Mouse (Mus musculus): ENCODE measurements around the gene Gm11559.
"Not testable (repeated sequence)": the region's sequence is repeated elsewhere in the genome, so short reads cannot be mapped to it uniquely, and the experiment has no call there.

Gm11559 gene

DNA sequence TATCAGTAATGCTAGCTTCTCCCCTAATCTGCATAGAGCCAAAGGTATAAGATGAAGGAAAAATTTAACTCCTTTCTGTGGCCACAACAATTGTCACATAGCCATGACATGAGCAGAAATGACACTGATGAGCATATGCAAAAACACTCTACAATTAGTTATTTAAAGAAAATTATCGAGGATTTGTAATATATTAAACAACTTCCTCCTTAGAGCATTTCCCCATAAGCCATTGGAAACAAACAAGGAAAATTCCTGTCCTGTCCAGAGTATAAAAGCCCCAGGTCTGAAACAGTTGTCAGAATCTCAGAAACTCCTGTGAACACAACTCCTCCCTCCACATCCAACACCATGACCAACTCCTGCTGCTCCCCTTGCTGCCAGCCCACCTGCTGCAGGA, at the start of gene Gm11559:
Gene Gm11559 (plus strand): TSS at position 301 of the 400 bp plus-strand sequence.
- not testable (repeated sequence) for DNase-seq

DNA sequence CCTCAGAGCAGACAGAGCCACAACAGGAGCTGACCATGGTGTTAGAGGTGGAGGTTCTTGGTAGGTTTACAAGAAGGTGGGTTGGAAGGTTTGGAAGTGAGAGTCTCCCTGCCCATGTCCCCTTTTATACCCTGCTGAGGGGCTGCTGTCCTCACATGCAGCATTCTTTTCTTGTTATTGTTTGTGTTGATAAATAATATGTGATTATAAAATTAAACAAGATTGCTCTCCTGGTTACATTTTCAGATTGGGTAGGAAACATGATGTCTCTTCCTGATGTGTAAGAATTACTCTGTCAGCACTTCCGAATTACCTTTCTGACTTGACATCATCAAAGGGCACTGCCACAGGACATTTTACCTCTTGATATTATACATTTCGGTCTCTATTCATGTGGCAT, 48.7 kb upstream of the Gm11559 start, which contains the start of gene Gm11564:
Gene Gm11564 (minus strand): TSS at position 101 of the 400 bp plus-strand sequence.
- not testable (repeated sequence) for DNase-seq

DNA sequence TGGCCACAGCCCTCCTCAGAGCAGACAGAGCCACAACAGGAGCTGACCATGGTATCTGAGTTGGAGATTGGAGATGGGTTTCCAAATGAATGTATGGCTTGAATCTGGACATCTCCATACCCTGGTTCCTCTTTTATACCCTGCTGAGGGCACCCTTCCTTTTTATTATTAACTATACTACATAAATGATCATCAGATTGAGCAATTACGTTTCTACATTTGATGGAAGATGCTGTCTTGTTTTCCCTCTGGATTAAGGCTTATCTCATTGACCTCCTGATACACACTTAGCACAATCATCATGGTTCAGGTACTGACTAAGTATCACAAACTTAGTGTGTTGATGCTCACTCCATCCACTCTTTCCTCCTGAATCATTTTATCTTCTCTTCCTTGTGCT, 26.3 kb upstream of the Gm11559 start, which contains the start of gene 2300003K06Rik:
Gene 2300003K06Rik (minus strand): TSS at position 101 of the 400 bp plus-strand sequence.
- DNase-seq, result no peak

GRCm38 (mm10) chr11:99842185-99842584, 22.1 kb upstream of the Gm11559 start:
- no peak for DNase-seq

- no peak for DNase-seq
Observed at GRCm38 (mm10) chr11:99846746-99847145, 17.5 kb upstream of the Gm11559 start.

DNA sequence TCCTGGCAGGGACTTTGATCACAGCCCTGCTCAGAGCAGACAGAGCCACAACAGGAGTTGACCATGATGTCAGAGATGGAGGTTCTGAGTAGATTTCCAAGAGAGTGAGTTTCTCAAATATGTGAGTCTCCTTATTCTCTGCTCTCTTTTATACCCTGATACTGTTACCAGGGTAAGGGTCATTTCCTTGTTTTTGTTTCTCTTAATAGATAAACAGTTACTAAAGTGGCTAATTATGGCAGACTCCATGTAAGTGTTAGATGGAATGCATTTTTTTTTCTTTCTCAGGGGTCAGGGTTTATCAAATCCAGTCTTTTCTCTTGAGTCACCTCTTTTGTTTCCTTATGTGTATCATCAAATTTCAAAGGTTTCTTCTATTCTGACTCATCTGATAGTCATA, 12.8 kb upstream of the Gm11559 start, which contains the start of gene Krtap4-16:
Gene Krtap4-16 (minus strand): TSS at position 101 of the 400 bp plus-strand sequence.
- DNase-seq, result no peak

DNA sequence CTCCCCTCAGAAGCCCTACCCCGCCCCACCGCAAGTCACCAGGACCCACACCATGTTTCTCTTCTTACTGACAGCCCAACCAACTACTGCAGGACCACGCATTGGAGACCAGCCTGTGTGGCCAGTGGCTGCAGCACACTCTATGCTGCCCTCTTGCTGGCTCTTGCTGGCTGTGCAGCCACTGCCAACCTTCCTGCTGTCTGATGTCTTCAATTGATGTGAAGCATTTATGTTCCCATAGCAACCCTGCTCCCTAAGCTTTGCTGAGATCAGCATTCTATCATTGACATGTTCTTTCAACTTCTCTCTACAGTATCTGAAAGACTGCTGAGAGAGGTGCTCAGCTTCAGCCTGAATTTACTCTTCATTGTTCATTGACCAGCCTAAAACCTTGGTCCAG, 10.2 kb upstream of the Gm11559 start:
- DNase-seq, result no peak

GRCm38 (mm10) chr11:99857617-99858016, 6.7 kb upstream of the Gm11559 start, which contains the start of gene Gm11568:
Gene Gm11568, plus strand, starts transcription at chr11:99857917.
- no peak for DNase-seq

DNA sequence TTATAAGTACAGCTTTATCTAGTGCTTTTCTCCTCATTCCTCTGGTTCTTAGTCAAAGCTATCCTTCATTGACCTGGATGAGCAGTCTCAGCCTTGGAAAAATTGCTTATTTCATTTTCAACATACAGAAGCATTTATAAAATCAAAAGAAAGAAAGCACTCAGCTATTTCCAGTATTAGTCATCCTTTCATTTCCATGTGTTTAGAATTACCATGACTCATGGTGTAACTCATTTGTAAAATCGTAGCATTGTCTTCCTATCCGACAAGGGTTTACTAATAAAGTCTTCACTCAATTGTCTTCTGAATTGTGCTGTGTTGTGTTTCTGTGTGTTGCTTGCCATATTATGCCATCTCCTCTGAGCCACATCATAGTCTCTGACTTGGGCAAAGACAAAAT, 5.5 kb upstream of the Gm11559 start:
- DNase-seq, result no peak

GRCm38 (mm10) chr11:99873089-99873488, 8.8 kb downstream of the Gm11559 start, which contains the start of gene Krtap9-1:
Gene Krtap9-1, plus strand, starts transcription at chr11:99873389.
- DNase-seq, result not testable (repeated sequence)

DNA sequence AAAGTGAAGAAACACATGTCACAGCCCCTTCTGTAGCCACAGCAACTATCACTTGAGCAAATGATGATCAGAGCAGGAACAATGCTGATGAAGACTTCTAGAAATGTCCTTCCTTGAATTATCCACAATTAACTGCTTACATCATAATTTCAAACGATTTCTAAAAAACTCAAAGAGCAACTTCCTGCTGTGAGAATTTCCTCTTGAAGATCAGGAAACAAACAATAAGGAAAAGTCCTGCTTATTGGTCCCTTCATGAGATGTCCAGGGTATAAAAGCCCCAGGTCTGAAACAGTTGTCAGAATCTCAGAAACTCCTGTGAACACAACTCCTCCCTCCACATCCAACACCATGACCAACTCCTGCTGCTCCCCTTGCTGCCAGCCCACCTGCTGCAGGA, 14.6 kb downstream of the Gm11559 start, which contains the start of gene Gm11567:
Gene Gm11567 (plus strand): TSS at position 301 of the 400 bp plus-strand sequence.
- DNase-seq, result not testable (repeated sequence)

DNA sequence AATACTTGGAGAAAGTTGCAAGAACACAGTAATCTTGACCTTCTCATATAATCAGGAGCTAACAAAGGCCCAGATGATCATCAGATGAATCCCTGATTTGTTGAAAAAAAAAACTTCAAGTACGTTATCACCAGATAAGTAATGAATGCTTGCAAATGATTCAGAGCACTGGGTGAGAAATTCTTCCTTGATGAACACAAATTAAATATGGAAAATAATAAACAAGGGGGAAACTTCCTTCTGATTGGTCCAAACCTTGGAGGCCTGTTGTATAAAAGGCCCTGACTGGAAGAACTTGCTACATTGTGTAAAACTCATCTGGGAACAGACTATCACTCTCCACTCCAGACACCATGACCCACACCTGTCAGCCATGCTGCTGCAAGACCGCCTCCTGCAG, 43.3 kb downstream of the Gm11559 start, which contains the start of gene Krtap31-1:
Gene Krtap31-1 (plus strand): TSS at position 301 of the 400 bp plus-strand sequence.
- DNase-seq, result no peak

- no peak for DNase-seq
Observed at GRCm38 (mm10) chr11:99914451-99914850, 50.2 kb downstream of the Gm11559 start, which contains the start of gene Gm11565. Gene Gm11565, plus strand, starts transcription at chr11:99914751.

All from cerebellum, postnatal 36 days (tissue).